8 mouse cellular contexts compared by ENCODE assay signal in genomic region chr6:117758516-117758915, GRCm38 (mm10).
DNase-seq lines count a peak whose midpoint lies in the region; ATAC-seq and TF ChIP-seq lines count a peak whose summit lies in the region.
"Not testable (repeated sequence)": the region's sequence is repeated elsewhere in the genome, so short reads cannot be mapped to it uniquely, and the experiment has no call there.

No protein-coding gene starts in this region.

- not testable (repeated sequence) for H3K36me3 ChIP-seq in intestine, postnatal 0 days (ENCODE audit: control insufficient read depth, insufficient read depth); midbrain, embryonic 11.5 days (ENCODE audit: control insufficient read depth, insufficient read depth, low read length); spleen, adult 2 months (ENCODE audit: control insufficient read depth, insufficient read depth, low read length)

- H3K4me1 ChIP-seq in intestine, postnatal 0 days (replicated peaks; ENCODE audit: control insufficient read depth, insufficient read depth, low read length); midbrain, embryonic 11.5 days (ENCODE audit: control insufficient read depth, insufficient read depth, low read length); spleen, adult 2 months (ENCODE audit: control insufficient read depth, insufficient read depth, insufficient read length): not testable (repeated sequence)

- H3K9me3 ChIP-seq in intestine, postnatal 0 days (ENCODE audit: control insufficient read depth); midbrain, embryonic 11.5 days (ENCODE audit: control insufficient read depth, low read length): not testable (repeated sequence)

- TF ChIP-seq CTCF in gastrocnemius, adult 2 months (IDR thresholded peaks at IDR 0.05), result peak; percentile 89
- TF ChIP-seq CTCF in intestine, postnatal 0 days (IDR thresholded peaks at IDR 0.05; ENCODE audit: low read depth), result peak; percentile 73
- TF ChIP-seq CTCF in spleen, adult 2 months (IDR thresholded peaks at IDR 0.05; ENCODE audit: extremely low read depth, insufficient read depth, insufficient read length, insufficient replicate concordance), result peak; percentile 23; the same call in 1 of the 2 replicates

- not testable (repeated sequence) for H3K9ac ChIP-seq in intestine, postnatal 0 days (ENCODE audit: low read depth, low read length); midbrain, embryonic 11.5 days (ENCODE audit: low read length)

- intact Hi-C loops in gastrocnemius, adult 2 months (cut with DNase I), result loop anchor here (1.0 kb wide), 1 partner anchor 67 kb away; no protein-coding TSS in a partner anchor
- intact Hi-C loops in left cerebral cortex, postnatal 4 days (cut with DNase I), result loop anchor here (5.0 kb wide), 1 partner anchor 69 kb away; no protein-coding TSS in a partner anchor

- WGBS in intestine, postnatal 0 days, result 8% methylated on average over 6 of the region's 6 CpGs
- 18% methylated on average over 6 of the region's 6 CpGs for WGBS in midbrain, embryonic 11.5 days
- 14% methylated on average over 6 of the region's 6 CpGs for WGBS in spleen, adult 2 months

- not testable (repeated sequence) for H3K27ac ChIP-seq in gastrocnemius, adult 2 months; intestine, postnatal 0 days (ENCODE audit: low read depth, low read length); midbrain, embryonic 11.5 days (ENCODE audit: low read depth, low read length); spleen, adult 2 months (ENCODE audit: insufficient read depth, low read length)

- DNase-seq in CD4-positive helper T cell, adult 2 months (ENCODE audit: low read depth, low spot score), result peak; percentile 29
- DNase-seq in adrenal gland, adult 2 months, result peak; percentile 23
- peak; percentile 39 to 67 for DNase-seq in cerebellum, postnatal 25 days
- peak; percentile 59 for DNase-seq in gastrocnemius, adult 2 months
- DNase-seq in left cerebral cortex, postnatal 4 days, result peak; percentile 39
- DNase-seq in midbrain, embryonic 11.5 days (ENCODE audit: low spot score, missing footprints), result peak; percentile 91
- DNase-seq in spleen, adult 2 months (ENCODE audit: low read depth in 1 of 2, low spot score in 2 of 2), result peak in 1 of 2 experiments; percentile 13

- not testable (repeated sequence) for TF ChIP-seq POLR2A in spleen, adult 2 months (IDR thresholded peaks at IDR 0.05; ENCODE audit: low read depth, low read length)

- H3K27me3 ChIP-seq in intestine, postnatal 0 days (replicated peaks; ENCODE audit: control insufficient read depth, insufficient read depth, low read length); midbrain, embryonic 11.5 days (ENCODE audit: control insufficient read depth, insufficient read depth, low read length); spleen, adult 2 months (ENCODE audit: control insufficient read depth, insufficient read depth, low read length): not testable (repeated sequence)

- ATAC-seq in intestine, postnatal 0 days; midbrain, embryonic 11.5 days (ENCODE audit: low FRiP score): not testable (repeated sequence)

- H3K4me3 ChIP-seq in gastrocnemius, adult 2 months, result peak overlapping the region; percentile 32
- not testable (repeated sequence) for H3K4me3 ChIP-seq in intestine, postnatal 0 days (ENCODE audit: low read depth, low read length); midbrain, embryonic 11.5 days (ENCODE audit: low read depth, low read length); spleen, adult 2 months (ENCODE audit: extremely low read depth, insufficient read depth, insufficient read length)

- not testable (repeated sequence) for H3K4me2 ChIP-seq in intestine, postnatal 0 days (replicated peaks; ENCODE audit: low read depth); midbrain, embryonic 11.5 days

Comparison
In these comparisons a context has a peak if more than half of its experiments do, and no peak if none do; other contexts are left out.
1. CTCF ChIP-seq: peak in every context shown above with its lines; median percentile 89 in gastrocnemius, adult 2 months; 73 in intestine, postnatal 0 days; 23 in spleen, adult 2 months.